Mouse (Mus musculus) kidney, postnatal 36 days (tissue): Measurements from ENCODE around the gene Olfr1154.

Experiments used
- DNase-seq, 2 experiments: peaks; one replicate each; pipeline ENCODE4 v3.0.0; 2021 to 2022; ENCODE audit warnings: mixed read lengths in 2 of 2

The Olfr1154 gene

GRCm38 (mm10) chr2:87905066-87905465 lies at the start of gene Olfr1154:
TSS of gene Olfr1154 (minus strand) at chr2:87905166.
- DNase-seq: no peak

- no peak for DNase-seq
Measured at GRCm38 (mm10) chr2:87953000-87953399, 48.0 kb upstream of the Olfr1154 start, which contains the start of gene Olfr1156. TSS of gene Olfr1156 (minus strand) at chr2:87953100.

- DNase-seq: no peak
Measured at GRCm38 (mm10) chr2:87945037-87945436, 40.1 kb upstream of the Olfr1154 start, which contains the start of gene Olfr1155. TSS of gene Olfr1155 (minus strand) at chr2:87945137.

- no peak for DNase-seq
Measured at GRCm38 (mm10) chr2:87894662-87895061, 10.3 kb downstream of the Olfr1154 start, which contains the start of gene Olfr1153. TSS of gene Olfr1153 (plus strand) at chr2:87894962.

- no peak for DNase-seq
Measured at GRCm38 (mm10) chr2:87866192-87866591, 38.8 kb downstream of the Olfr1154 start, which contains the start of gene Olfr1152. TSS of gene Olfr1152 (plus strand) at chr2:87866492.

- no peak for DNase-seq
Measured at GRCm38 (mm10) chr2:87855562-87855961, 49.4 kb downstream of the Olfr1154 start, which contains the start of gene Olfr1151. TSS of gene Olfr1151 (plus strand) at chr2:87855862.
